Mouse (Mus musculus) forebrain, embryonic 11.5 days (tissue): ENCODE measurements at regions not wholly inside any gene's neighbourhood (a gene's known extent, or its start where the extent isn't known, plus 50 kb on each side); places are given as distances from the start of the nearest gene placed in this dataset.

Experiments
- ATAC-seq: fragments of 200-750 bp; cut with Nextera tagmentation; replicated peaks from 2 replicates; pipeline ENCODE4 v1.8.0; 2017; ENCODE audit warnings: moderate TSS enrichment; ENCODE audit not compliant: low FRiP score
- DNase-seq: peaks from one replicate; pipeline ENCODE4 v3.0.0-alpha.2; 2017; ENCODE audit warnings: low spot score
- H3K27ac ChIP-seq: fragments of 300-500 bp; sonication (generic); 2 replicates; pipeline ENCODE4 v1.5.1; 2014; ENCODE audit warnings: low read depth, low read length
- H3K27me3 ChIP-seq: fragments of 300-500 bp; sonication (generic); 2 replicates; pipeline ENCODE4 v1.6.1; 2014; ENCODE audit warnings: mild to moderate bottlenecking, low read length, mixed read lengths; ENCODE audit not compliant: control insufficient read depth, insufficient read depth
- H3K36me3 ChIP-seq: fragments of 300-500 bp; sonication (generic); 2 replicates; pipeline ENCODE4 v1.6.1; 2014; ENCODE audit warnings: mild to moderate bottlenecking, low read length, moderate library complexity, mixed read lengths; ENCODE audit not compliant: control insufficient read depth, insufficient read depth
- H3K4me1 ChIP-seq: fragments of 300-500 bp; sonication (generic); replicated peaks from 2 replicates; pipeline ENCODE4 v1.6.1; 2014; ENCODE audit warnings: low read length, mixed read lengths; ENCODE audit not compliant: control insufficient read depth, insufficient read depth
- H3K4me2 ChIP-seq: fragments of 300-500 bp; sonication (generic); 2 replicates; pipeline ENCODE4 v1.6.1; 2014; ENCODE audit warnings: low read depth, mild to moderate bottlenecking, low read length, moderate library complexity, mixed read lengths; ENCODE audit not compliant: severe bottlenecking
- H3K4me3 ChIP-seq: fragments of 300-500 bp; sonication (generic); 2 replicates; pipeline ENCODE4 v1.5.1; 2014; ENCODE audit warnings: low read depth, low read length
- H3K9ac ChIP-seq: fragments of 300-500 bp; sonication (generic); 2 replicates; pipeline ENCODE4 v1.6.1; 2014; ENCODE audit warnings: low read length
- H3K9me3 ChIP-seq: fragments of 300-500 bp; sonication (generic); 2 replicates; pipeline ENCODE4 v1.6.1; 2016; ENCODE audit warnings: low read length, mixed read lengths; ENCODE audit not compliant: control insufficient read depth
- WGBS: fragments of 180-500 bp; shearing (Covaris S2); extraction: QIAGEN DNeasy Blood & Tissue Kit; methylation state at CpG from one replicate; pipeline ENCODE4 v1.1.7; 2014; 5-methylcytosine and 5-hydroxymethylcytosine counted together

DNA sequence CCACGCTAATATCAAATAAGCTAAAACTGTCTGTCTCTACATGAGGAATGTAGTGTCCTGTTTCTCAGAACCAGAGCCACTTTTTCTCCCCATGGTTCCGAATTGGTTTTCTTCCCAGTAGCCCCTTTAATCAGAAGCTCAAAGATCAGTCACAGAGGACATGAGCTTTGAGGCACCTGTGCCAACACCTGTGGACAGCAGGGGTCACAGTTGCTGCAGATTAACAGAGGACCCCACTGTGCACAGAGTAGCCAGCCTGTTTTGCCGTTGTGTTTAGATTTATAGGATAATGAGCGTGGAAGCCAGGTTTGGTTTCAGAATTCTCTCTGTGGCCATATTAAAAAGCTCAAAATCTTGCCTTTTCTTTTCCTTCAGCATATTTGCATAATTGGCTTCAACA, 380.2 kb downstream of the Ipmk start:
- H3K4me1 ChIP-seq = no peaks in the 10 kb centered on the region
- H3K9me3 ChIP-seq = no peaks in the 10 kb centered on the region
- 64% methylated on average over 4 of the region's 4 CpGs for WGBS
- no peak for ATAC-seq
- no peaks in the 10 kb centered on the region for H3K27me3 ChIP-seq
- no peak overlapping the region for H3K9ac ChIP-seq
- DNase-seq = no peak
- no peak overlapping the region for H3K4me2 ChIP-seq
- no peak overlapping the region for H3K27ac ChIP-seq
- H3K4me3 ChIP-seq = no peak overlapping the region
- no peaks in the 10 kb centered on the region for H3K36me3 ChIP-seq

DNA sequence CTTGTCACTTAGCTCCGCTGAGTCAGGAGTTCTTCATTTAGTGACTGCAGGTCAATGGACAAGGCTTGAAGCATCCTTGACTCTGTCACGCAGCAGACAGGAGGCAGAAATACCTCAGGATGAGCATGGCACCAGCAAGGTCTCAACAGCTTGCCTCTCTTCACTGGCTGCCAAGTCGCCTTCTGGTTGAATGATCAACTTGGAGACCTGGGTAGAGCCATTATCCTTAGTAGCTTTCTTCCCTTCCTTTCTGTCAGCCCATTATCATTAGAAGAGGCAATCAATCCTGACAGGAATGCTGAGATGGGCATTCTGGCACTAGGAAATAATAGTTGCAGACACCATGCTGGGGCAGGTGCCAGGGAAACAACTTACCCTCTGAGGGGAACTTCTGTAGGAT, 386.3 kb downstream of the Ipmk start:
- no peak overlapping the region for H3K4me3 ChIP-seq
- DNase-seq (no peak), ATAC-seq (no peak)
- H3K4me1 ChIP-seq = peaks cover 4% of the 10 kb centered on the region; the same call in 1 of the 2 replicates
- H3K27me3 ChIP-seq = no peaks in the 10 kb centered on the region
- no peak overlapping the region for H3K9ac ChIP-seq
- WGBS = 84% methylated on average over 3 of the region's 3 CpGs
- H3K36me3 ChIP-seq = no peaks in the 10 kb centered on the region
- no peak overlapping the region for H3K4me2 ChIP-seq
- H3K9me3 ChIP-seq = no peaks in the 10 kb centered on the region
- no peak overlapping the region for H3K27ac ChIP-seq

DNA sequence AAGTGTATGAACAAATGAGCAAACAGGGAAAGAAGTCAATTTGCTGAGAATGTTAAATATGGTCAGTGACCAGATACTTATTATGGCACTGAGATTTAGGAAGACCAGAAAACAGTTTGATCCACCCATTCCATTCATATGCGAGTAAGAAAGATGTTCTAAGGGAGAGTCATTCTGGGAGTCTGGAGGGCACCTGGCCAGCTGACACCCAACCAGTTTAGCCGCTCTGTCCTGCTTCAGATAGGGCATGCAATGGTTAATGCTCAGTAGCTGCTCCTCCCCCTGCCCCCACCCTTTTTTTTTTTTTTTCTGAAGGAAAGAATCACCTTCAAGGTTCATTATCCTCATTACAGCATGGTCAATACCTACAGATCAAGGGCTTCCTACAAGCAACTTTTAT, 386.9 kb downstream of the Ipmk start:
- Histone ChIP-seq H3K27ac (no peak overlapping the region), H3K4me3 (no peak overlapping the region), H3K9me3 (no peaks in the 10 kb centered on the region), H3K4me1 (peaks cover 4% of the 10 kb centered on the region; the same call in 1 of the 2 replicates), H3K36me3 (no peaks in the 10 kb centered on the region), H3K27me3 (no peaks in the 10 kb centered on the region), H3K9ac (no peak overlapping the region), H3K4me2 (no peak overlapping the region)
- ATAC-seq (no peak), DNase-seq (no peak)
- WGBS = 77% methylated on average over 2 of the region's 2 CpGs

DNA sequence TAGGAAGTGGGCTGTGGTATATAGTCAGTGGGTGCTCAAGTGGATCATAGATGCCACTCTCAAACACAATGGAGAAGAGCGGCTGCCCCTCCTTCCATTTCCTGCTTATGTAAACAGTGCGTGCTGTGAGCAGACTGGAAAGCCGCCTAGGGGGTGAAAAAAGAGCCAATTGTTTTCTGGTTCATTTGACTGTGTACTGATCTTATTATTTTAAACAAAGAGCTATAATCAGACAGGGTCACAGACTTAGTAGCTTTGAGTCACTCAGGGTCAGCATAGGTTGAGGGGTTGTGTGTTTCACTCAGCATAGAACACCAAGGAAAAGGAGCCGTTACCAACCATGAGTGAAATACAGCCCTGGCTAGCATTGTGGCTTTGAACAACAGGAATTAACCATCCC, 390.7 kb downstream of the Ipmk start:
- Histone ChIP-seq H3K4me1 (peaks cover 4% of the 10 kb centered on the region; the same call in 1 of the 2 replicates), H3K27me3 (no peaks in the 10 kb centered on the region), H3K4me2 (no peak overlapping the region), H3K9me3 (no peaks in the 10 kb centered on the region; the same call in 1 of the 2 replicates), H3K36me3 (no peaks in the 10 kb centered on the region), H3K27ac (no peak overlapping the region), H3K9ac (no peak overlapping the region), H3K4me3 (no peak overlapping the region)
- ATAC-seq (peak; percentile 69; the same call in 1 of the 2 replicates), DNase-seq (no peak)
- 9% methylated on average over 4 of the region's 4 CpGs for WGBS

DNA sequence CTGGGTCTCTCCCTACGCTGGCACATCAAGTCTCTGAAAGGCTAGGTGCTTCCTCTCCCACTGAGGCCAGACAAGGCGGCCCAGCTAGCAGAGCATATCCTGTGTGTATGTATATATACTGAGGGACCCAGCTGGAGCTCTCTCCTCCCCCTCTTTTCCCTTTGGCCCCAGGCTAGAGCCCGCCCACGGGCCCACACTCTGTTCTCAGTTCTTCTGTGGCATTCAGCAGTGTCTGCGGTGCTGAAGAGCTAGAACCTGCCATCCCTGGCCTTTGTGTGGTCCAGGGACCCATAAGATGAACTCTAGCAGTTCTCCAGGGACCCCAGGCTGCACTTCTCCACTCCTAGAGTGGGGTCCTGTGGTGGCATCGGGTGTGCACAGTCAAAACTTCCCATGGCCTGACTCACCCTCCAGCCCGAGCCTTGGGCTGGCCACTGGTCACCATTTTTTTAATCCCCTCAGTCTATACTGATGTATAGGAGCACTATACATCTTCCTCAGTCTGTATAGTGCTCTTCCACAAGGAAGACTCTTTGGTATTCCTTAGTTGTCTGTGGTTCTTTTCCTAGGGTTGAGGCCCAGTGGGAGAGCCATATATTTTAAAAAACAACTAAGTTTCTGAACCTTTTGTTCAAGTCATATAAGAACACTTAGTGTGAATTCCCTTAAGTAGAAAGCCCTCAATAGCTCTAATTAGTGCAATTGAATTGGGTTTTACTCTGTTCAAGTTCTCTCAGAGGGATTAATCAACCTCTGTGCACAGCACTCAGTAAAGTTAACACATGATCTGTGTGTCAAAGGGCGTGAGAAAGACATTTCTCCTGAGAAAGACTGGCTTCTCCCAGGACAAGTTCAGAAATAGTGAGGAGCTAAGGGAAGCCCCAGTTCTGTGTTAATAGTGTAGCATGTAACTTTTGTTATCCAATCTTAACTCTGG, 401.3 kb downstream of the Ipmk start:
- Histone ChIP-seq H3K4me3 (no peak overlapping the region), H3K4me2 (no peak overlapping the region), H3K9me3 (no peaks in the 10 kb centered on the region), H3K36me3 (no peaks in the 10 kb centered on the region), H3K27me3 (no peaks in the 10 kb centered on the region), H3K27ac (peak overlapping the region; percentile 27; the same call in 1 of the 2 replicates), H3K9ac (no peak overlapping the region), H3K4me1 (peaks cover 5% of the 10 kb centered on the region; the same call in 1 of the 2 replicates)
- 47% methylated on average over 8 of the region's 8 CpGs for WGBS
- DNase-seq (peak; percentile 54), ATAC-seq (peak; percentile 67)

DNA sequence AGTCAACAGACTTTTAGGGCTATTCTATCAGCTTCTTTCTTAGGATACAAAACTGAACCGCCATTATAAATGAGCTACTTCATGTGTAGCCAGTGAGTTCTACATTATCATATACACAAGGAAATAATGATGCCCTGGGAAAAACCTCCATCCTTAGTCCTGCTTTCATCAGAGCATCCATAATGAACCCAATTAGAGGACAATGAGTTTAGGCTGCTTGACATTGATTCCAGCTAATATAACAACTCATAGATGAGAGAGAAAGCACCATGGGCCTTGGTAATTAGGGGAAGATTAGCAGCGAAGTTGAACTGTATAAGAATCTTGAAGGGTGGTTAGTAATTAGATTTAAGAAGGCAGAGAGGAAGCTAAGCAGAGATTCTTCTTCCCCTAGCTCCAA, 405.7 kb downstream of the Ipmk start:
- Histone ChIP-seq H3K4me2 (no peak overlapping the region), H3K4me1 (peaks cover 5% of the 10 kb centered on the region; the same call in 1 of the 2 replicates), H3K36me3 (no peaks in the 10 kb centered on the region), H3K27me3 (no peaks in the 10 kb centered on the region), H3K9me3 (no peaks in the 10 kb centered on the region), H3K9ac (no peak overlapping the region), H3K27ac (no peak overlapping the region), H3K4me3 (no peak overlapping the region)
- ATAC-seq = peak; percentile 69
- WGBS = 44% methylated on average over 2 of the region's 2 CpGs
- no peak for DNase-seq

DNA sequence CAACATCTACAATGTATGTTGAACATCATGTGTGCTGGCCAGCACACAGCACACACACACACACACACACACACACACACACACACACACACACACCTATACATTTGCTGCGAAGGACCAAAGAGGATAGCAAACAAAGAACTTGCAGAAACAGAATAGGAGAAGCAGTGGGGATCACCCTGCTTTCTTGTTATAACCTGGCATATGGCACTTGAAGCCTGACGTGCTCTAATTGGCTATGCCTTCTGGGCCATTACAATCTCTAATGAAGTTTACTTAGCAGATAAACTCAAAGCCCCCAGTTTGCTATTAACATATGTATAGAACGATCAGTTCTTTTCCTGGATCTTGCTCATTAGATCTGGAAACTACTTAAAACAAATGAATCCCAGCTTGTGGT, 407.2 kb downstream of the Ipmk start:
- Histone ChIP-seq H3K4me1 (no peaks in the 10 kb centered on the region), H3K27me3 (no peaks in the 10 kb centered on the region), H3K9ac (no peak overlapping the region), H3K27ac (no peak overlapping the region; the same call in 1 of the 2 replicates), H3K4me3 (no peak overlapping the region), H3K4me2 (no peak overlapping the region), H3K9me3 (no peaks in the 10 kb centered on the region), H3K36me3 (no peaks in the 10 kb centered on the region)
- ATAC-seq (peak; percentile 78), DNase-seq (peak; percentile 61)
- WGBS = 30% methylated on average over 3 of the region's 3 CpGs

DNA sequence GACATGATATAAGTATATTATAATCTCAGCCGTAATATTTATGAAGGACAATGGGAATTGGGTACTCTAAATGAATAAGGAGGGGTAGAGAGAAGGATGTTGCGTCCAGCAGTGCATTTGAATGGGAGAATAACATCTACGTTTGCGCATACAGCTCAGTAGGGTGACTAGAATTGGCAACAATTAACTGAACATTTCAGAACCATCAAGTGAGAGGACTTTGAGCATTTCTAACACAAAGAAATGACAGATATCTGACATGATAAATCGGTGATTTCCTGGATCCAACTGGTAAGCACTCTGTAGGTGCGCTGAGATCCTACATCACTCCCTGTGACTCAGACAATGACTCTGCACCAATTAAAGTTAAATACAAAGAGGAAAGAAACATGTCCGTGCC, 431.3 kb downstream of the Ipmk start:
- no peaks in the 10 kb centered on the region for H3K36me3 ChIP-seq
- H3K9me3 ChIP-seq = no peaks in the 10 kb centered on the region
- ATAC-seq (no peak), DNase-seq (no peak)
- no peaks in the 10 kb centered on the region for H3K4me1 ChIP-seq
- no peak overlapping the region for H3K4me2 ChIP-seq
- no peaks in the 10 kb centered on the region for H3K27me3 ChIP-seq
- H3K9ac ChIP-seq = no peak overlapping the region
- no peak overlapping the region for H3K4me3 ChIP-seq
- H3K27ac ChIP-seq = no peak overlapping the region
- 93% methylated on average over 7 of the region's 7 CpGs for WGBS

DNA sequence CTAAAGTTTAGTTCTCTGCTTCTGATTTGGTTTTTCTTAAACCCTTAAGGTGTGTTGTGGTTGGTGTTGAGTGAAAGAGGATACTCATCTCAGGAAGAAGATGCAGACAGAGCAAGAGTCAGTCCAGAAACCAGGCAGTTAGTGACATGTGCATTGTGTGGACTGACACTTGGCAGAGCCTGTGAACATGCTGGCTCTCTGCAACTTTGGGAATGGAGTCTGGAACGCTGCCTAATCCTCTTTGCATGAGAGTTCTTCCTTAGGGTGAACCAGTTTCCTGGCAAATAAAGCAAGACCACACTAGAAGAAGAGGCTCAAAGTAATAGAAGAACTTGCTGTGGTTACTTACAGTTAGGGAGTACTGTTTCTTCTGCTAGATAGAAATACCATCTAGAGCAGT, 441.7 kb downstream of the Ipmk start:
- Histone ChIP-seq H3K27me3 (no peaks in the 10 kb centered on the region), H3K9me3 (no peaks in the 10 kb centered on the region), H3K9ac (no peak overlapping the region), H3K36me3 (no peaks in the 10 kb centered on the region), H3K4me2 (no peak overlapping the region), H3K4me1 (no peaks in the 10 kb centered on the region), H3K4me3 (no peak overlapping the region), H3K27ac (no peak overlapping the region)
- ATAC-seq (no peak), DNase-seq (no peak)
- 65% methylated on average over 1 of the region's 1 CpGs for WGBS
